Mouse (Mus musculus): ENCODE measurements at regions not wholly inside any gene's neighbourhood (a gene's known extent, or its start where the extent isn't known, plus 50 kb on each side); places are given as distances from the start of the nearest gene placed in this dataset.

DNA sequence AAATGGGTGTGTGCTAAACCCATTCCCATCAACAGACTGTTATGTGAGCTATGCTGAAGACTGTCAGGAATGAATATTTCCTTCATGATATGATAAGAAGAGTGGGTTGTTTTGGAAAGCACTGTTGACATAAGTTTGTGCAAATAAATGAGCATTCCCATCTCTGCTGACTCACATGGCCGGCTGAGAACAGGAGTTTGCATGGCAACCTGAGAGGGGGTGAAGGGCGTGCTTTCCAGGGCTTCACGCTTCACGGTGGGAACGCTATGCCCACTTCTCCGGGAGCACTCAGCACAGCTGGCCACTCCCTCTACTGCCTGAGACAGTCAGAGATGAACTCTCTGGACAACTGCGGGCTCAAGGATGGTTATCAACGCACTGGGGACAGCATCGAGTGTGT, 348.9 kb upstream of the Slc24a5 start:
- ATAC-seq (replicated peaks; ENCODE audit: low read depth, poor library complexity, severe bottlenecking), result no peak

GRCm38 (mm10) chr2:124719820-124720478, 348.0 kb upstream of the Slc24a5 start:
- peak; percentile 96 for ATAC-seq (replicated peaks; ENCODE audit: low read depth, poor library complexity, severe bottlenecking)

GRCm38 (mm10) chr2:124720593-124721445, 347.1 kb upstream of the Slc24a5 start:
- ATAC-seq (replicated peaks; ENCODE audit: low read depth, poor library complexity, severe bottlenecking), result no peak

DNA sequence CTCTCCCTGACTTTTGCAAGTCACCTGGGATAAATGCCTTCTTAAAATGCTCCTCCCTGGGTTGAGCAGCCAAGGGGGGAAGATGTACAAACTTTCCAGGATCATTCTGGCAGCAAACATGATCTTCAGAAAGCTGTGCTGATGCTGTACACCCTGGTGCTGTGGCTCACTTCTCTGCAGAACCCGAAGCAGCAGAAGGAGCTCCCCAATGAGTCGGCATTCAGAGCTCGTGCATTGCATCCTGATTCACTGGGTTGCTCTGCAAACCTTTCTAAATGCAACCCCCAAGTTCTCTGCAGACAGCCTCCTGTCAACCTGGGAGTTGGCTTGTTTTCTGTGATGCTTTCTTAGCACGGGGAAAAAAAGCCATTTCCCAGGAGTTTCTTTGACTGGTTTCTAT, 343.8 kb upstream of the Slc24a5 start:
- no peak for ATAC-seq (replicated peaks; ENCODE audit: low read depth, poor library complexity, severe bottlenecking)

DNA sequence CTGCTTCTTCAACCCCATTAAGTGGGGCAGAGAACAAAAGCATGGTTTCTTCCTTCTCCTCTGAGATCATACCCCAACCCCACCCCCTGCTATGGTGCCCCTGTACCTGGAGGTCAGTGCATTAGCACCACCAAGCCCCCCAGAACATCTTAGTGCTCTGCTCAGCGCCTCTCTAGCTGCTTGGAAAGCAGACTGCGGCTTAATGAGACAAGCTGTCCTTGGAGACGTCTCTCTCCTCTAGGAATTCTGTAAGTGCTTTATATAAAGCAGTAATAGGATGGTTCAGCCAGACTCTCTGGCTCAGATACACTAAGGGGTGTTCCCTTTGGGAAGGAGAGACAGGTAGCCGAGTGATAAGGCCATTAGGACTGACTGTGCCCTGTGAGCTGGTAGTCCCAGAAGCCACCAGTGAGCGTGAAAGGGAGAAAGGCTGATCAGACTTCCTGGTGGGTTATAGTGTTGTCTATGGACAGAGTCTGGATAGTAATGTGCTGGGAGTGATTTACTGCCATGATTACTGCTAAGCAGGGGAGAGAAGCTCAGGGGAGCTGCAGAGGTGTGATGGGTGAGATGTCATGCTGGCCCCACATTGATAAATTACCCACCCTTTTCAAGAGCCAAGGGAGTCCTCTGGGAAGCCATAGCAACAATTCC, 343.0 kb upstream of the Slc24a5 start:
- ATAC-seq (replicated peaks; ENCODE audit: low read depth, poor library complexity, severe bottlenecking), result no peak

DNA sequence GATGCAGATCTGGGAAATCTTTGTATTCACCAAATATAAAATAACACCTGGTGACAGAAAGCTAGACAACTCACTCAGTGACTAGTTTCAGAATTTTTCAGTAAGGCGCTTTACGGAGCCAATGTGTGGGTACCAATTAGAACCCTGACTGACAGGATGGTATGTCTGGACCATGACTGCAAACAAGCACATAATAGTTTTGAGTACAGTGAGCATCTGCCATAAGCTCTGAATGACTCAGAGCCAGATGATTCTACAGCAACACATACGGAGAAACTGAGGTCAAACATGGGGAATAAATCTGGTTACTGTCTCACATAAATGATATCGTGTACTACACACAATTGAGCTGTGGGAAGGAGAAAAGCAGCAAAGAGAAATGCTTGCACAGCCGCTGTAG, 339.9 kb upstream of the Slc24a5 start:
- no peak for ATAC-seq (replicated peaks; ENCODE audit: low read depth, poor library complexity, severe bottlenecking)

DNA sequence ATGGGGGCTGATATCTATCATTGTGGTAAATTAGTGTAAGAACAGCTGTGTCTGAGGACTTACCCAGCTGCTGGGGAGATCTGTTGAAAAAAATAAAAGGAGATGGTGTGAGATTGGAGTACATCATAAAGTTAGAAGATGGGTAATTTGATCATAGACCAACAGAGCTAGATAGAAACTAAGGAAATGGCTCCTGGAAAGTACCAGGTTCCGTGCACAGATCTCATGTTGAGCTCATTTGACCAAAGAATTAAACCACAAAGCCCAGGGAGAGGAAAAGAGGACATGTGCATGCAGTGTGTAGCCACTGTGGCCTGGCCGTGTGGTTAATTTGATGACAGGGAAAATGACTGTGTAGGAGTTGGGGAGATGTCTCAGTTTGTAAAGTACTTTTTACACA, 335.3 kb upstream of the Slc24a5 start:
- ATAC-seq (replicated peaks; ENCODE audit: low read depth, poor library complexity, severe bottlenecking), result peak; percentile 99

GRCm38 (mm10) chr2:124740848-124741247, 327.1 kb upstream of the Slc24a5 start:
- ATAC-seq (replicated peaks; ENCODE audit: low read depth, poor library complexity, severe bottlenecking), result peak; percentile 50

- no peak for ATAC-seq (replicated peaks; ENCODE audit: low read depth, poor library complexity, severe bottlenecking)
Observed at GRCm38 (mm10) chr2:124742964-124743363, 325.0 kb upstream of the Slc24a5 start.

- ATAC-seq (replicated peaks; ENCODE audit: low read depth, poor library complexity, severe bottlenecking), result no peak
Observed at GRCm38 (mm10) chr2:124745045-124745444, 322.9 kb upstream of the Slc24a5 start.

GRCm38 (mm10) chr2:124747119-124747518, 320.8 kb upstream of the Slc24a5 start:
- no peak for ATAC-seq (replicated peaks; ENCODE audit: low read depth, poor library complexity, severe bottlenecking)

- ATAC-seq (replicated peaks; ENCODE audit: low read depth, poor library complexity, severe bottlenecking), result no peak
Observed at GRCm38 (mm10) chr2:124747627-124748026, 320.3 kb upstream of the Slc24a5 start.

GRCm38 (mm10) chr2:124751832-124752231, 316.1 kb upstream of the Slc24a5 start:
- peak; percentile 85 for ATAC-seq (replicated peaks; ENCODE audit: low read depth, poor library complexity, severe bottlenecking)

DNA sequence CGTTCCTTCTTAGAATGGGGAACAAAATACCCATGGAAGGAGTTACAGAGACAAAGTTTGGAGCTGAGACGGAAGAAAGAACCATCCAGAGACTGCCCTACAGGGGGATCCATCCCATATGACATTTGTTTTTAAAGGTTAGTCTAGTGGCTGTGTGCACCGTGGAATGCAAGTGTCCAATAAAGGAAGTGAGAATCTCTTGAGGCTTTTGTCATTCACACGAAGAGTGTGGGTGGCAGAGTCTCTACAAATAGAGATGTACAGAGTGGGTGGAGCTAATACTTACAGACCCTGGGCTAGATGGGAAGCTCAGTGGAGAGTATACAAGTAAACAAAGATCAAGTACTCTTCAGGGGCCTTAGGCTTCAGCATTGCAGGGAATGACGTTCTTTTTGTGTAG, 314.2 kb upstream of the Slc24a5 start:
- ATAC-seq (replicated peaks; ENCODE audit: low read depth, poor library complexity, severe bottlenecking), result peak; percentile 65

GRCm38 (mm10) chr2:124755244-124755643, 312.7 kb upstream of the Slc24a5 start:
- ATAC-seq (replicated peaks; ENCODE audit: low read depth, poor library complexity, severe bottlenecking), result 0 out of 2 replicates have a peak, but pooled peaks have one; percentile 37

DNA sequence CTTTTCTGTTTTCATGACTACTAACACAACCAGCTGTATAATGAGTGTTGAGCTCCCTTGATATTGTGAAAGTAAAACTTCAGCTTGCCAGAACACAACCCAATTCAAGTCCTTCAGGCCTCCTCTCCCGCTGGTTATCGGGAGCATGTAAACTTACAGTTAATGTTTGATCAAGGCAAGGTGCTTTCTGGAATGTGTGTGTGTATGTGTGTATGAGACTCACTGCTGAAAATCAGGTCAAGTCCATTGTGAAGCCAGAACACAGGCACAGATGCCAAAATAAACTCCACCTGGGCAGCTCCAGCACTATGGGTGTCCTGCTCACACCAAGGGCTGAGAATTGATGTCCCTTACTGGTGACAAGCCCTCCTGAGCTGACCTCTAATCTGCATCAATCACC, 308.9 kb upstream of the Slc24a5 start:
- no peak for ATAC-seq (replicated peaks; ENCODE audit: low read depth, poor library complexity, severe bottlenecking)

GRCm38 (mm10) chr2:124763650-124764049, 304.3 kb upstream of the Slc24a5 start:
- no peak for ATAC-seq (replicated peaks; ENCODE audit: low read depth, poor library complexity, severe bottlenecking)

DNA sequence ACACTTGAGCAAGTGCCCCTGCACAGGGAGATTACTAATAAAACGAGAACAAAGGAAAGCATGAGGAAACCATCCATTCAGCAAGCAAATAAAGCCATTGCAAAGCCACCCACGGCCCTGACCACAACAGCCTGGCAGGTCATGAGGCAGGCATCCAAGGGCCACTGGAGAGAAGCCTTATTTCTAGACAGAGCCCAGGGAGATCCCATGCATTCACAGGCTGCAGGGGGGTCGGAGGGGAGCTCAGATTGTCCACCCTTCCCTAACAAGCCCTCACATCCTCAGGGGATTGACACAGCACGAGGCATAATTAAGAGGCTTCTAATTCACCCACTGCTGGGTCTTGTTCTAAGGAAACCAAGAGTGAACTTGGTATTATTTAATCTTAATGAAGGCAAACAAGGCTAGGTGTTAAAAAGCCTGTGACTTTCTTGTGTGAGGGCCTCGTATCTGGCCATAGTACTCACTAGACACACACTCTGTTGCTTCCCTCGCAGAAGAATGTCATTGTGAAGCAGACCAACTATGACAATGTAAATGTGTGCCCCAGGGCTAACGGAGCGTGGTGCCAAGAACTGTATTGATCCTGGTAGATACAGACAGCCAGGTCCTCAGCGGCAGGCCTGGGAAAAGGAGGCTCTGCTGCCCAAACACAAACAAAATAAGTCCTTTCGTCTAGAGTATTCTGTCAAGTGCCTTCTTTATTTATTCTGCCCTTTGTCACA, 303.6 kb upstream of the Slc24a5 start:
- ATAC-seq (replicated peaks; ENCODE audit: low read depth, poor library complexity, severe bottlenecking), result no peak

DNA sequence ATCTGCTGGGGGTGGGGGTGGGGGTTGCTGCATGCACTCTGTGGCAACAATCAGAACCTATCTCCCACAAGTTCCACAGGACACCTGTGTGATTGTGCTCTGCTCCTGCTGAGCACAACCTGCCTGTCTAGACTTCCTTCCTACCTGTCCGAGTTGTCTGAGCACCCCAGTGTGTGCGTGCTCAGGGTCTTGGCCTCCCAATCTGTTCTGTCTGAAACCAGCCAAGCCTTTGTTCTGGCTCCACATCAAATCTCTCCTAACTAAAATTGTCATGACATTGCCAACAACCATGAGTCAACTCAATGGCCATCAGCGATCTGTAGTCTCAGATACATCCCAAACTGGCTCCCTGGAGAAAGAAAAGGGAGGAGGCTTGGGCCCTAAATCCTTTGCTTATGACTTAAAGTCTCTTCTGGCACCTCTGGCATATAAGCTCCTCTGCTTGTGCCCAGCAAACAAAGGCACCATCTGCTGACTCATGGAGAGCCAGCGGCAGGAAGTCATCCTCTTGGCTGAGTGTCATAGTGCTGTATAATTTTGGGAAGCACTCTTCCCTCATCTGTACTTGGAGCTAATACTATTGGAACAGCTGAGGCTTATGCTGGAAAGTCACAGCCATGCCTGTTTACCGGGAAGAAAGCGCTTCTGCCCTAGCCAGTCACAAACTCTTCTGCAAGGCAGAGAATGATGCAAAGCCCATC, 298.5 kb upstream of the Slc24a5 start:
- ATAC-seq (replicated peaks; ENCODE audit: low read depth, poor library complexity, severe bottlenecking), result no peak

DNA sequence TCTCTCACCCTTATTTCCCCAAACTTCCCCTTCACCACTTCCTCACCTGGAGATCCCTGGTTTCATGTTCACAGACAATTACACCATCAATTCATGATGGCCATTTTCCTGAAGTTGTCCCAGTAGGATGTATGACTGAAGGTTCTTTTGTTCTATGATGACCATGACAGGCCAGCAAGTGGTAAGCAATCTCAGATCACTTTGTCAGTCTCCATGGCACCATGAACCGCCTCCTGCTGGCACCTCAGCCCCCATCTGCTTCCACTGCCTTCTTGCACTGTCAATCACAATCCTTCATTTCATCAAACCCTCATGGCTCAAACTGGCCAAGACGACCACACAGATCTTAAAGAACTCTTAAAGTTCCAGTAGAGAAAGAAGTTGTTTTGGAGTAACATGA, 297.9 kb upstream of the Slc24a5 start:
- ATAC-seq (replicated peaks; ENCODE audit: low read depth, poor library complexity, severe bottlenecking), result no peak
